Comparison of ENCODE assay signal across 26 mouse cellular contexts in the genomic region with DNA sequence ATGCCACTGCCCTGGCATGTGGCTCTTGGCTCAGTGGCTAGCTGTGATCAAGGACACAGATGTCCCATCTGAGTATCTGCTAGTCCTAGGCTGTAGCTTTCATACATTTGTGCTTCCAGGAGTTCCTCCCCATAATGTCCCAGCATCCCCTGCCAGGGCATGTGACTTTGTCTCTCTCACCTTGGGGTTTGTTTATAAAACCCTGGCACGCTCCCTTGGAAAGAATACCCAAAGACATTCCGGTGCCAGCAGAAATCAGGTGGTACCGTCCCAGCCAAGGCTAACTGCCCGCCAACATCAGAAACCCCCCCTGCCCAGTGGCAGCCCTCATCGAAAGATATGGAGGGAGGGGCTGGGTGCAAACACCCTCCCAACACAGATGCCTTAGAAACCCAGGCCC.
A peak's percentile ranks its signal among the peaks of the same experiment; 100 is the strongest.
DNase-seq lines count a peak whose midpoint lies in the region; ATAC-seq and TF ChIP-seq lines count a peak whose summit lies in the region.
"Had no signal": no experiment of that assay in that cellular context is flagged by ENCODE, and none has a peak within 500 bp of the region (broad histone marks: within the 10 kb centered on the region; RNA-seq: fewer than 3 reads in every experiment).

No protein-coding gene starts in this region.

- H3K36me3 ChIP-seq in heart, embryonic 12.5 days, result no peaks in the 10 kb centered on the region
- H3K36me3 ChIP-seq in kidney, adult 2 months (ENCODE audit: control insufficient read depth, insufficient read depth, low read length), result no peaks in the 10 kb centered on the region
- no peaks in the 10 kb centered on the region for H3K36me3 ChIP-seq in kidney, embryonic 16.5 days (ENCODE audit: insufficient read depth, low read length)
- no peaks in the 10 kb centered on the region for H3K36me3 ChIP-seq in liver, embryonic 12.5 days
- H3K36me3 ChIP-seq: embryonic facial prominence, embryonic 10.5 days; embryonic facial prominence, embryonic 15.5 days; forebrain, embryonic 12.5 days; heart, embryonic 15.5 days; hindbrain, embryonic 10.5 days; hindbrain, embryonic 15.5 days; liver, embryonic 13.5 days; midbrain, embryonic 13.5 days had no signal

- intact Hi-C loops in heart, postnatal 36 days (cut with DNase I), result no loop called here

- no peak overlapping the region for H3K4me3 ChIP-seq in heart, embryonic 12.5 days
- no peak overlapping the region for H3K4me3 ChIP-seq in kidney, adult 2 months (ENCODE audit: insufficient read depth, low read depth, low read length)
- no peak overlapping the region for H3K4me3 ChIP-seq in kidney, embryonic 16.5 days (ENCODE audit: low read length)
- H3K4me3 ChIP-seq in liver, embryonic 12.5 days, result no peak overlapping the region
- H3K4me3 ChIP-seq: embryonic facial prominence, embryonic 10.5 days; embryonic facial prominence, embryonic 15.5 days; forebrain, embryonic 12.5 days; heart, embryonic 15.5 days; hindbrain, embryonic 10.5 days; hindbrain, embryonic 15.5 days; liver, embryonic 13.5 days; megakaryocyte, embryonic 14.5 days; midbrain, embryonic 13.5 days had no signal

- TF ChIP-seq POLR2A in kidney, adult 2 months (IDR thresholded peaks at IDR 0.05; ENCODE audit: low read depth, low read length), result no peak

- no peak overlapping the region for H3K27ac ChIP-seq in heart, embryonic 12.5 days (ENCODE audit: poor library complexity, severe bottlenecking)
- H3K27ac ChIP-seq in kidney, adult 2 months (ENCODE audit: insufficient read depth, low read depth, low read length), result no peak overlapping the region
- no peak overlapping the region for H3K27ac ChIP-seq in kidney, embryonic 16.5 days (ENCODE audit: low read length)
- H3K27ac ChIP-seq in liver, embryonic 12.5 days, result no peak overlapping the region
- H3K27ac ChIP-seq: embryonic facial prominence, embryonic 10.5 days; embryonic facial prominence, embryonic 15.5 days; forebrain, embryonic 12.5 days; heart, embryonic 15.5 days; hindbrain, embryonic 10.5 days; hindbrain, embryonic 15.5 days; kidney, postnatal 0 days; liver, embryonic 13.5 days; midbrain, embryonic 13.5 days had no signal

- H3K4me2 ChIP-seq in heart, embryonic 12.5 days, result no peak overlapping the region
- no peak overlapping the region for H3K4me2 ChIP-seq in kidney, embryonic 16.5 days (replicated peaks; ENCODE audit: low read depth, low read length)
- no peak overlapping the region for H3K4me2 ChIP-seq in liver, embryonic 12.5 days
- H3K4me2 ChIP-seq: embryonic facial prominence, embryonic 15.5 days; forebrain, embryonic 12.5 days; heart, embryonic 15.5 days; hindbrain, embryonic 15.5 days; liver, embryonic 13.5 days; midbrain, embryonic 13.5 days had no signal

- no peaks in the 10 kb centered on the region for H3K27me3 ChIP-seq in heart, embryonic 12.5 days (replicated peaks)
- H3K27me3 ChIP-seq in kidney, adult 2 months (replicated peaks; ENCODE audit: control insufficient read depth, insufficient read depth, low read length), result no peaks in the 10 kb centered on the region
- no peaks in the 10 kb centered on the region for H3K27me3 ChIP-seq in kidney, embryonic 16.5 days (ENCODE audit: insufficient read depth, low read length)
- no peaks in the 10 kb centered on the region for H3K27me3 ChIP-seq in liver, embryonic 12.5 days (replicated peaks)
- H3K27me3 ChIP-seq: embryonic facial prominence, embryonic 15.5 days; forebrain, embryonic 12.5 days; heart, embryonic 15.5 days; hindbrain, embryonic 15.5 days; liver, embryonic 13.5 days; megakaryocyte, embryonic 14.5 days; midbrain, embryonic 13.5 days had no signal

- peak; percentile 48 to 55 for DNase-seq in heart, adult 18-20 months
- peak; percentile 67 for DNase-seq in kidney, adult 2 months
- peak; percentile 10 to 21 for DNase-seq in heart, postnatal 36 days
- peak; percentile 27 to 62 for DNase-seq in kidney, postnatal 25 days
- DNase-seq: adrenal gland, postnatal 25 days; cerebellum, adult 18-20 months; forebrain, postnatal 0 days; left cerebral cortex, postnatal 4 days; liver, embryonic 13.5 days; lung, adult 18-20 months; lung, postnatal 4 days had no signal

- peaks cover 4% of the 10 kb centered on the region for H3K9me3 ChIP-seq in heart, embryonic 12.5 days (replicated peaks)
- peaks cover 5% of the 10 kb centered on the region; the same call in 1 of the 2 replicates for H3K9me3 ChIP-seq in kidney, embryonic 16.5 days (ENCODE audit: low read length)
- H3K9me3 ChIP-seq in liver, embryonic 12.5 days (replicated peaks), result 0 out of 2 replicates have a peak, but pooled peaks cover 5% of the 10 kb centered on the region
- H3K9me3 ChIP-seq: embryonic facial prominence, embryonic 15.5 days; forebrain, embryonic 12.5 days; heart, embryonic 15.5 days; hindbrain, embryonic 15.5 days had no signal

- TF ChIP-seq CTCF in kidney, adult 2 months (conservative IDR thresholded peaks at IDR 0.05; ENCODE audit: insufficient read depth, insufficient read length, low read depth, low read length), result no peak

- 80% methylated on average over 5 of the region's 5 CpGs for WGBS in heart, embryonic 12.5 days
- 62% methylated on average over 5 of the region's 5 CpGs for WGBS in kidney, adult 2 months
- WGBS in kidney, embryonic 16.5 days, result 88% methylated on average over 5 of the region's 5 CpGs
- WGBS in liver, embryonic 12.5 days (ENCODE audit: insufficient replicate concordance), result 73% methylated on average over 5 of the region's 5 CpGs

- no peak for ATAC-seq in heart, embryonic 12.5 days (ENCODE audit: insufficient number of reproducible peaks, low FRiP score)
- no peak for ATAC-seq in kidney, embryonic 16.5 days (ENCODE audit: low FRiP score, low TSS enrichment)
- no peak for ATAC-seq in liver, embryonic 12.5 days
- ATAC-seq: CD4-positive, CD25-positive, alpha-beta regulatory T cell, adult 4 months; forebrain, postnatal 0 days; inflammation-experienced regulatory T-cells, adult 6 months; lung, postnatal 0 days; midbrain, embryonic 13.5 days had no signal

- no peaks in the 10 kb centered on the region for H3K4me1 ChIP-seq in heart, embryonic 12.5 days (replicated peaks)
- H3K4me1 ChIP-seq in kidney, adult 2 months (ENCODE audit: control insufficient read depth, insufficient read depth, low read length), result no peaks in the 10 kb centered on the region
- H3K4me1 ChIP-seq in kidney, embryonic 16.5 days (ENCODE audit: insufficient read depth, low read length), result peaks cover 11% of the 10 kb centered on the region
- H3K4me1 ChIP-seq in liver, embryonic 12.5 days, result no peaks in the 10 kb centered on the region
- H3K4me1 ChIP-seq: embryonic facial prominence, embryonic 10.5 days; forebrain, embryonic 12.5 days; heart, embryonic 15.5 days; liver, embryonic 13.5 days; megakaryocyte, embryonic 14.5 days; midbrain, embryonic 13.5 days had no signal

- H3K9ac ChIP-seq in heart, embryonic 12.5 days, result no peak overlapping the region
- no peak overlapping the region for H3K9ac ChIP-seq in kidney, embryonic 16.5 days (replicated peaks; ENCODE audit: low read length)
- H3K9ac ChIP-seq in liver, embryonic 12.5 days, result no peak overlapping the region
- H3K9ac ChIP-seq: embryonic facial prominence, embryonic 15.5 days; forebrain, embryonic 12.5 days; forebrain, postnatal 0 days; heart, embryonic 15.5 days; hindbrain, embryonic 15.5 days; liver, embryonic 13.5 days; midbrain, embryonic 13.5 days had no signal

Comparison
In these comparisons a context has a peak if more than half of its experiments do, and no peak if none do; other contexts are left out.
1. DNase-seq: peak in every context shown above with its lines; median percentile 67 in kidney, adult 2 months; 52 in heart, adult 18-20 months; 44 in kidney, postnatal 25 days; 16 in heart, postnatal 36 days.